Mouse (Mus musculus) MEL (cell line): ENCODE results near the gene Mybpc3. TPM values are rescaled to one million over a fixed set of nuclear protein-coding genes. Genes with fewer than 3 reads are reported as not detected.

Source experiments
- DNase-seq: peaks from one replicate; pipeline ENCODE4 v3.0.0; 2011; ENCODE audit warnings: low read depth, low spot score
- H3K27ac ChIP-seq: 2 replicates; pipeline ENCODE4 v1.5.1; 2012; ENCODE audit warnings: low read depth, mild to moderate bottlenecking, control low read depth, low read length, moderate library complexity; ENCODE audit not compliant: control insufficient read depth
- H3K27me3 ChIP-seq, 2 experiments: fragments of 150-350 bp in 1 of 2; sonication (generic) in 1 of 2; 2 replicates each; pipeline ENCODE4 v1.6.1; 2012; ENCODE audit warnings: low read length in 2 of 2, mild to moderate bottlenecking in 2 of 2, improper control_type of control experiment in 1 of 2, moderate library complexity in 1 of 2; ENCODE audit not compliant: insufficient read depth in 2 of 2, control insufficient read depth in 1 of 2
- H3K36me3 ChIP-seq, 2 experiments: 2 replicates each; pipeline ENCODE4 v1.6.1; 2012 to 2014; ENCODE audit warnings: low read length in 2 of 2, improper control_type of control experiment in 1 of 2, inconsistent platforms in 1 of 2, mild to moderate bottlenecking in 1 of 2; ENCODE audit not compliant: insufficient read depth in 2 of 2, control insufficient read depth in 1 of 2
- H3K4me1 ChIP-seq, 2 experiments: fragments of 150-350 bp in 1 of 2; sonication (generic) in 1 of 2; 2 replicates each; pipeline ENCODE4 v1.6.1; 2012; ENCODE audit warnings: low read length in 2 of 2, improper control_type of control experiment in 1 of 2, mild to moderate bottlenecking in 1 of 2; ENCODE audit not compliant: insufficient read depth in 2 of 2, control insufficient read depth in 1 of 2
- H3K4me3 ChIP-seq, 2 experiments: fragments of 150-350 bp in 1 of 2; sonication (generic) in 1 of 2; 2 replicates each; pipeline ENCODE4 v1.5.1; 2012; ENCODE audit warnings: low read depth in 2 of 2, low read length in 2 of 2, mild to moderate bottlenecking in 2 of 2, moderate library complexity in 2 of 2, control low read depth in 1 of 2, improper control_type of control experiment in 1 of 2; ENCODE audit not compliant: control insufficient read depth in 1 of 2, insufficient read depth in 1 of 2
- H3K79me2 ChIP-seq: 2 replicates; pipeline ENCODE4 v1.6.1; 2012; ENCODE audit warnings: mild to moderate bottlenecking, low read length, moderate library complexity; ENCODE audit not compliant: control insufficient read depth, poor library complexity, insufficient read depth
- H3K9ac ChIP-seq: 2 replicates; pipeline ENCODE4 v1.6.1; 2012; ENCODE audit warnings: low read depth, mild to moderate bottlenecking, control low read depth, low read length, moderate library complexity; ENCODE audit not compliant: control insufficient read depth, poor library complexity, severe bottlenecking
- H3K9me3 ChIP-seq: fragments of 150-350 bp; sonication (generic); replicated peaks from 2 replicates; pipeline ENCODE4 v1.6.1; 2012; ENCODE audit warnings: mild to moderate bottlenecking, low read length, improper control_type of control experiment, moderate library complexity; ENCODE audit not compliant: insufficient read depth
- BHLHE40 ChIP-seq: IDR thresholded peaks from 2 replicates; pipeline ENCODE4 v1.6.1; 2012; ENCODE audit warnings: low read depth, mild to moderate bottlenecking, inconsistent platforms, low read length, improper control_type of control experiment, borderline replicate concordance
- CHD2 ChIP-seq: IDR thresholded peaks from 2 replicates; pipeline ENCODE4 v1.6.1; 2011; ENCODE audit warnings: low read length, improper control_type of control experiment
- CTCF ChIP-seq, 3 experiments: IDR thresholded peaks in 2 of 3; conservative IDR thresholded peaks in 1 of 3; 2 replicates each; pipeline ENCODE4 v1.5.1; 2011 to 2012; ENCODE audit warnings: low read length in 3 of 3, low read depth in 2 of 3, mild to moderate bottlenecking in 2 of 3, improper control_type of control experiment in 1 of 3, inconsistent platforms in 1 of 3, mixed read lengths in 1 of 3, moderate library complexity in 1 of 3; ENCODE audit not compliant: control insufficient read depth in 1 of 3, insufficient read depth in 1 of 3, poor library complexity in 1 of 3, severe bottlenecking in 1 of 3
- ELF1 ChIP-seq: IDR thresholded peaks from 2 replicates; pipeline ENCODE4 v1.6.1; 2014; ENCODE audit warnings: low read depth, mild to moderate bottlenecking, inconsistent platforms, low read length, improper control_type of control experiment, moderate library complexity
- EP300 ChIP-seq, 2 experiments: IDR thresholded peaks; 2 replicates each; pipeline ENCODE4 v1.6.1; 2011; ENCODE audit warnings: improper control_type of control experiment in 2 of 2, low read length in 2 of 2, low read depth in 1 of 2, mild to moderate bottlenecking in 1 of 2
- ETS1 ChIP-seq: IDR thresholded peaks from 2 replicates; pipeline ENCODE4 v1.6.1; 2012; ENCODE audit warnings: low read depth, mild to moderate bottlenecking, inconsistent platforms, low read length, improper control_type of control experiment, moderate library complexity
- GABPA ChIP-seq: IDR thresholded peaks from 2 replicates; pipeline ENCODE4 v1.6.1; 2012; ENCODE audit warnings: low read depth, mild to moderate bottlenecking, inconsistent platforms, low read length, improper control_type of control experiment, moderate library complexity
- JUND ChIP-seq: IDR thresholded peaks from 2 replicates; pipeline ENCODE4 v1.6.1; 2011; ENCODE audit warnings: low read depth, mild to moderate bottlenecking, improper control_type of control experiment, low read length
- MAX ChIP-seq: IDR thresholded peaks from 2 replicates; pipeline ENCODE4 v1.6.1; 2011; ENCODE audit warnings: low read length, improper control_type of control experiment
- MAZ ChIP-seq: IDR thresholded peaks from 2 replicates; pipeline ENCODE4 v1.6.1; 2012; ENCODE audit warnings: low read depth, mild to moderate bottlenecking, inconsistent platforms, low read length, improper control_type of control experiment
- MEF2A ChIP-seq: IDR thresholded peaks from 2 replicates; pipeline ENCODE4 v1.6.1; 2014; ENCODE audit warnings: low read depth, mild to moderate bottlenecking, inconsistent platforms, low read length, improper control_type of control experiment; ENCODE audit not compliant: poor library complexity, insufficient replicate concordance, severe bottlenecking; ENCODE audit errors: extremely low read depth
- MXI1 ChIP-seq: IDR thresholded peaks from 2 replicates; pipeline ENCODE4 v1.6.1; 2011; ENCODE audit warnings: mild to moderate bottlenecking, low read depth, low read length, improper control_type of control experiment
- MYC ChIP-seq: IDR thresholded peaks from 2 replicates; pipeline ENCODE4 v1.6.1; 2011; ENCODE audit warnings: low read depth, mild to moderate bottlenecking, low read length, improper control_type of control experiment, moderate library complexity
- POLR2A ChIP-seq, 2 experiments: IDR thresholded peaks; 2 replicates each; pipeline ENCODE4 v1.6.1; 2011 to 2012; ENCODE audit warnings: low read length in 2 of 2, mild to moderate bottlenecking in 2 of 2, control low read depth in 1 of 2, improper control_type of control experiment in 1 of 2, low read depth in 1 of 2, moderate library complexity in 1 of 2; ENCODE audit not compliant: control insufficient read depth in 1 of 2, insufficient read depth in 1 of 2, poor library complexity in 1 of 2
- POLR2AphosphoS2 ChIP-seq: IDR thresholded peaks from 2 replicates; pipeline ENCODE4 v1.6.1; 2011; ENCODE audit warnings: low read length, improper control_type of control experiment
- RAD21 ChIP-seq: IDR thresholded peaks from 2 replicates; pipeline ENCODE4 v1.6.1; 2011; ENCODE audit warnings: mild to moderate bottlenecking, low read depth, low read length, improper control_type of control experiment
- RCOR1 ChIP-seq: IDR thresholded peaks from 2 replicates; pipeline ENCODE4 v1.6.1; 2012; ENCODE audit warnings: low read depth, mild to moderate bottlenecking, inconsistent platforms, low read length, improper control_type of control experiment
- SIN3A ChIP-seq: IDR thresholded peaks from 2 replicates; pipeline ENCODE4 v1.6.1; 2012; ENCODE audit warnings: low read length, improper control_type of control experiment, inconsistent platforms
- SMC3 ChIP-seq: IDR thresholded peaks from 2 replicates; pipeline ENCODE4 v1.6.1; 2011; ENCODE audit warnings: low read depth, low read length, improper control_type of control experiment
- TAL1 ChIP-seq: IDR thresholded peaks from 2 replicates; pipeline ENCODE4 v1.6.1; 2012; ENCODE audit warnings: mild to moderate bottlenecking, inconsistent platforms, low read length, moderate library complexity, mixed read lengths
- TBP ChIP-seq: IDR thresholded peaks from 2 replicates; pipeline ENCODE4 v1.8.0; 2011; ENCODE audit warnings: low read depth, low read length, improper control_type of control experiment
- TCF12 ChIP-seq: IDR thresholded peaks from 2 replicates; pipeline ENCODE4 v1.6.1; 2014; ENCODE audit warnings: low read depth, mild to moderate bottlenecking, inconsistent platforms, low read length, improper control_type of control experiment, moderate library complexity
- USF2 ChIP-seq, 2 experiments: IDR thresholded peaks; 2 replicates each; pipeline ENCODE4 v1.6.1; 2011 to 2012; ENCODE audit warnings: improper control_type of control experiment in 2 of 2, low read length in 2 of 2, borderline replicate concordance in 1 of 2, inconsistent platforms in 1 of 2, low read depth in 1 of 2, mild to moderate bottlenecking in 1 of 2; ENCODE audit not compliant: insufficient read depth in 1 of 2
- ZKSCAN1 ChIP-seq: IDR thresholded peaks from 2 replicates; pipeline ENCODE4 v1.6.1; 2012; ENCODE audit warnings: low read depth, mild to moderate bottlenecking, inconsistent platforms, low read length, improper control_type of control experiment, moderate library complexity
- ZMIZ1 ChIP-seq: IDR thresholded peaks from 2 replicates; pipeline ENCODE4 v1.6.1; 2012; ENCODE audit warnings: low read depth, mild to moderate bottlenecking, inconsistent platforms, low read length, improper control_type of control experiment, moderate library complexity
- ZNF384 ChIP-seq: IDR thresholded peaks from 2 replicates; pipeline ENCODE4 v1.6.1; 2012; ENCODE audit warnings: low read depth, mild to moderate bottlenecking, inconsistent platforms, low read length, improper control_type of control experiment
- polyA plus RNA-seq, 2 experiments: library from polyadenylated mRNA; stranded (reverse) in 1 of 2; unstranded in 1 of 2; fragments of >175 nt in 1 of 2; fragments of >200 nt in 1 of 2; gene quantifications; 2 replicates each; pipeline versions ENCODE4 v1.2.1 to v1.2.4; 2012; ENCODE audit warnings: low replicate concordance in 2 of 2, low read depth in 1 of 2; ENCODE audit not compliant: insufficient read length in 2 of 2, insufficient read depth in 1 of 2, missing spikeins in 1 of 2
- total RNA-seq: library from RNA; depleted of rRNA; stranded (reverse); fragments of 300-350 nt; gene quantifications from 2 replicates; pipeline ENCODE4 v1.2.3, GENCODE M21; 2012

The Mybpc3 gene
- total and polyA plus RNA-seq, 3 experiments: 0.19 to 0.50 TPM; not detected in 1

DNA sequence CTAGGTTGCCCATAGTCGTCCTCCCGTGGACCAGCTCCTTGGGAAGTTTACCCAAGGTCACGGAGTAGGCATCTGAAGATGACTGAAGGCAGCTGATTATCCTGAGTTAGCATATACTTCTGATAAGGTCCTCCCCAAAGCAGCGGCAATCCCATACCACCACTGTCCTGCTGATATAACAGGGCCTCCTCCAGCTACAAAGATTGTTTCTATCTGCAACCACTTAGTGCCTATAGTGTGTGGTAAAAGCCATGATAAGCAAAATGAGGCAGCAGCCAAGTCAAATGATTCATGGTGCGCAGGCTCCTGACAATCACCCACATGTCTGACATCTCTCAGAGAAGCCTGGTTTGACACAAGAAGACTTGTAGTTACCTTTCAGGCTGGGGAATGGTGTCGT is 47.0 kb downstream of the Mybpc3 start (continued):
- no peak for TF ChIP-seq CHD2
- TF ChIP-seq SIN3A: peak; percentile 88
- TF ChIP-seq, all 39 proteins: peak for 19

DNA sequence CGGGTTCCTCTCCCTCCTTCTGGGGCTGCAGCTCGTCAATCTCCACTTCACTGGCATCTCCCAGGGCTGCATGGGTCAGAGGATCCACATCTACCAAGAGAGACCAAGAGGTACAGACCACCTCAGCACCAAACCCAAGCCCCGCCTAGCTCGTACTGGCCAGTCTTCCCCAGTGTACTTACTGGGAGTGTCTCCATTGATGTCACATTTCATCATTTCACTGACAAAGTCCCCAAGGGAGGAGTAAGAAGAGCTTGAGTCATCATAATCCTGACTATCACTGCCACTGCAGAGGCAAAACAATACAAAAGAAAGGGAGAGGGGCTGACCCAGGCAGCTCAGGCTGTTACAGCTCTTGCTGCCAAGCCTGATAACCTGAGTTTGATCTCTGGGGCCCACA is 49.7 kb downstream of the Mybpc3 start:
- TF ChIP-seq CHD2 (no peak), EP300 (IDR thresholded peaks at IDR 0.05; ENCODE audit: low read depth in 1 of 2, low read length in 2 of 2) (peak in 1 of 2 experiments; percentile 54; a peak in 2 of 4 replicates), MAZ (no peak), MYC (no peak), TBP (no peak), CTCF (IDR thresholded peaks at IDR 0.05 in 2 of 3, conservative IDR thresholded peaks at IDR 0.05 in 1 of 3; ENCODE audit: control insufficient read depth in 1 of 3, insufficient read depth in 1 of 3, low read depth in 2 of 3, low read length in 3 of 3, poor library complexity in 1 of 3, severe bottlenecking in 1 of 3) (no peak), JUND (no peak), TAL1 (peak; percentile 23), SMC3 (no peak), RCOR1 (no peak), POLR2A (IDR thresholded peaks at IDR 0.05; ENCODE audit: control insufficient read depth in 1 of 2, insufficient read depth in 1 of 2, low read depth in 1 of 2, low read length in 2 of 2, poor library complexity in 1 of 2) (no peak), TCF12 (0 out of 2 replicates have a peak, but pooled peaks have one; percentile 4), USF2 (IDR thresholded peaks at IDR 0.05; ENCODE audit: borderline replicate concordance in 1 of 2, insufficient read depth in 1 of 2, low read depth in 1 of 2, low read length in 2 of 2) (no peak), GABPA (no peak), ETS1 (peak; percentile 24; the same call in 1 of the 2 replicates), MEF2A (no peak), POLR2AphosphoS2 (no peak), ZKSCAN1 (no peak), RAD21 (no peak), ELF1 (no peak), MXI1 (no peak), MAX (no peak), ZNF384 (no peak), BHLHE40 (no peak), SIN3A (no peak), ZMIZ1 (no peak)
- Histone ChIP-seq H3K36me3 (peaks cover 4 to 37% of the 10 kb centered on the region in 2 experiments; a peak in 3 of 4 replicates), H3K79me2 (no peaks in the 10 kb centered on the region), H3K9ac (no peak overlapping the region), H3K9me3 (no peaks in the 10 kb centered on the region), H3K4me3 (no peak overlapping the region), H3K4me1 (peaks cover 15 to 31% of the 10 kb centered on the region in 2 experiments), H3K27me3 (no peaks in the 10 kb centered on the region), H3K27ac (peak overlapping the region; percentile 34; the same call in 1 of the 2 replicates)
- DNase-seq: peak; percentile 48
